Mouse (Mus musculus): ENCODE results near the gene Slc35f5. TPM values are rescaled to one million over a fixed set of nuclear protein-coding genes. Genes with fewer than 3 reads are reported as not detected.

Slc35f5 gene
- 20.3 and 22.1 TPM in 2 replicates for polyA plus RNA-seq (2021; fragmentation: Nextera tagmentation)
- long read RNA-seq, experiment 1, transcript Slc35f5-201 (16 exons, 2,733 nt), result major isoform, 33 of 54 reads
- long read RNA-seq, experiment 1, partial matches to known transcripts, result 10 of 54 reads
- long read RNA-seq, experiment 1, other reads (novel, unspliced or antisense), result 11 of 54 reads
- long read RNA-seq, experiment 2, transcript Slc35f5-201 (16 exons, 2,733 nt), result major isoform, 82 of 141 reads
- long read RNA-seq, experiment 2, partial matches to known transcripts, result 4 of 141 reads
- long read RNA-seq, experiment 2, other reads (novel, unspliced or antisense), result 55 of 141 reads

GRCm38 (mm10) chr1:125560259-125561192 is at the start of gene Slc35f5:
Gene Slc35f5, plus strand, starts transcription at chr1:125560595.

Other genes starting within 250 kb of the Slc35f5 start
- 105 TPM in 2 replicates for gene Actr3, start 124.9 kb upstream of the Slc35f5 start, polyA plus RNA-seq (2021; fragmentation: Nextera tagmentation)
- 0.05 TPM in 1 of 2 replicates, not detected in the other for gene Gpr39, start 116.4 kb downstream of the Slc35f5 start, polyA plus RNA-seq (2021; fragmentation: Nextera tagmentation)

All from layer of hippocampus, adult 6 months (tissue).